In genomic region chr6:73210445-73210972, GRCm38 (mm10) we compare ENCODE assay signal across 1 mouse cellular context.
TF ChIP-seq lines count a peak whose summit lies in the region.

No protein-coding gene starts in this region.

TF ChIP-seq in MEL, 35 proteins besides CTCF, POLR2A, EP300 and RAD21 (continued from another document):
- TF ChIP-seq MAFK (IDR thresholded peaks at IDR 0.05; ENCODE audit: borderline replicate concordance, low read depth, low read length) (no peak), NELFE (IDR thresholded peaks at IDR 0.05; ENCODE audit: low read depth, low read length) (no peak), BHLHE40 (IDR thresholded peaks at IDR 0.05; ENCODE audit: borderline replicate concordance, low read depth, low read length) (no peak), GATA1 (IDR thresholded peaks at IDR 0.05; ENCODE audit: low read depth, low read length) (no peak), USF1 (IDR thresholded peaks at IDR 0.05; ENCODE audit: low read depth, low read length) (no peak), ETS1 (IDR thresholded peaks at IDR 0.05; ENCODE audit: low read depth, low read length) (0 out of 2 replicates have a peak, but pooled peaks have one; percentile 37), NRF1 (IDR thresholded peaks at IDR 0.05; ENCODE audit: insufficient read depth, low read depth, low read length, poor library complexity, severe bottlenecking) (no peak), ZNF384 (IDR thresholded peaks at IDR 0.05; ENCODE audit: low read depth, low read length) (no peak), KAT2A (conservative IDR thresholded peaks at IDR 0.05; ENCODE audit: low read depth, low read length) (no peak), TAL1 (IDR thresholded peaks at IDR 0.05; ENCODE audit: low read length) (no peak)
